Mouse (Mus musculus) left cerebral cortex, adult 11 months (tissue): ENCODE data around the gene Atp11b.

Experiments
- DNase-seq: peaks from one replicate; pipeline ENCODE4 v3.0.0; 2022; ENCODE audit warnings: low spot score

Atp11b gene

GRCm38 (mm10) chr3:35753825-35754767, at the start of gene Atp11b:
Atp11b (plus strand) TSS chr3:35754106.
- DNase-seq: peak; percentile 42

- no peak for DNase-seq
Measured at GRCm38 (mm10) chr3:35704328-35704613, 49.6 kb upstream of the Atp11b start.

GRCm38 (mm10) chr3:35719531-35720205, 34.2 kb upstream of the Atp11b start:
- DNase-seq: no peak

GRCm38 (mm10) chr3:35720801-35721200, 33.1 kb upstream of the Atp11b start:
- no peak for DNase-seq

GRCm38 (mm10) chr3:35721818-35722446, 32.0 kb upstream of the Atp11b start:
- DNase-seq: no peak

- no peak for DNase-seq
Measured at GRCm38 (mm10) chr3:35722811-35723210, 31.1 kb upstream of the Atp11b start.

GRCm38 (mm10) chr3:35723586-35724322, 30.2 kb upstream of the Atp11b start:
- no peak for DNase-seq

GRCm38 (mm10) chr3:35725096-35725495, 28.8 kb upstream of the Atp11b start:
- DNase-seq: no peak

- DNase-seq: no peak
Measured at GRCm38 (mm10) chr3:35726936-35727335, 27.0 kb upstream of the Atp11b start.

GRCm38 (mm10) chr3:35729490-35729889, 24.4 kb upstream of the Atp11b start:
- DNase-seq: no peak

GRCm38 (mm10) chr3:35731981-35732777, 21.7 kb upstream of the Atp11b start:
- no peak for DNase-seq

- DNase-seq: no peak
Measured at GRCm38 (mm10) chr3:35732778-35733147, 21.1 kb upstream of the Atp11b start.

- no peak for DNase-seq
Measured at GRCm38 (mm10) chr3:35734509-35734908, 19.4 kb upstream of the Atp11b start.

- no peak for DNase-seq
Measured at GRCm38 (mm10) chr3:35738071-35738470, 15.8 kb upstream of the Atp11b start.

GRCm38 (mm10) chr3:35745010-35745409, 8.9 kb upstream of the Atp11b start:
- DNase-seq: no peak

- no peak for DNase-seq
Measured at GRCm38 (mm10) chr3:35746840-35747456, 7.0 kb upstream of the Atp11b start.

GRCm38 (mm10) chr3:35750286-35750685, 3.6 kb upstream of the Atp11b start:
- no peak for DNase-seq

- DNase-seq: no peak
Measured at GRCm38 (mm10) chr3:35751724-35752123, 2.2 kb upstream of the Atp11b start.

GRCm38 (mm10) chr3:35762735-35763134, 8.8 kb downstream of the Atp11b start:
- DNase-seq: no peak

- no peak for DNase-seq
Measured at GRCm38 (mm10) chr3:35764637-35765617, 11.0 kb downstream of the Atp11b start.
